Mouse (Mus musculus): ENCODE results near the gene Crtc1. TPM values are rescaled to one million over a fixed set of nuclear protein-coding genes. Genes with fewer than 3 reads are reported as not detected.

The Crtc1 gene
- total and polyA plus RNA-seq, 3 experiments: 3.3 to 18.0 TPM; not detected in 1

GRCm38 (mm10) chr8:70344279-70344678, 95.1 kb downstream of the Crtc1 start:
- no peak for TF ChIP-seq CTCF (IDR thresholded peaks at IDR 0.05 in 2 of 3, conservative IDR thresholded peaks at IDR 0.05 in 1 of 3; ENCODE audit: control insufficient read depth in 1 of 3, insufficient read depth in 1 of 3, low read depth in 2 of 3, low read length in 3 of 3, poor library complexity in 1 of 3, severe bottlenecking in 1 of 3)
- no peak for TF ChIP-seq ZC3H11A (IDR thresholded peaks at IDR 0.05; ENCODE audit: low read depth, low read length)
- TF ChIP-seq NRF1 (IDR thresholded peaks at IDR 0.05; ENCODE audit: insufficient read depth, low read depth, low read length, poor library complexity, severe bottlenecking): no peak
- TF ChIP-seq CHD2 (IDR thresholded peaks at IDR 0.05; ENCODE audit: low read length): no peak
- Histone ChIP-seq H3K36me3 (ENCODE audit: control insufficient read depth in 1 of 2, insufficient read depth in 2 of 2, low read length in 2 of 2) (peaks cover 13 to 35% of the 10 kb centered on the region in 2 experiments), H3K27ac (ENCODE audit: control insufficient read depth, low read depth, low read length) (no peak overlapping the region), H3K4me3 (ENCODE audit: control insufficient read depth in 1 of 2, insufficient read depth in 1 of 2, low read depth in 2 of 2, low read length in 2 of 2) (no peak overlapping the region), H3K4me1 (ENCODE audit: control insufficient read depth in 1 of 2, insufficient read depth in 2 of 2, low read length in 2 of 2) (peaks cover 7 to 21% of the 10 kb centered on the region in 2 experiments), H3K27me3 (ENCODE audit: control insufficient read depth in 1 of 2, insufficient read depth in 2 of 2, low read length in 2 of 2) (no peaks in the 10 kb centered on the region), H3K9ac (ENCODE audit: control insufficient read depth, low read depth, low read length, poor library complexity, severe bottlenecking) (no peak overlapping the region), H3K9me3 (replicated peaks; ENCODE audit: insufficient read depth, low read length) (no peaks in the 10 kb centered on the region), H3K79me2 (ENCODE audit: control insufficient read depth, insufficient read depth, low read length, poor library complexity) (peaks cover 50% of the 10 kb centered on the region)
- DNase-seq (ENCODE audit: low read depth, low spot score): no peak

- no peaks in the 10 kb centered on the region for H3K9me3 ChIP-seq (replicated peaks; ENCODE audit: insufficient read depth, low read length)
- peaks cover 7 to 21% of the 10 kb centered on the region in 2 experiments for H3K4me1 ChIP-seq (ENCODE audit: control insufficient read depth in 1 of 2, insufficient read depth in 2 of 2, low read length in 2 of 2)
- TF ChIP-seq CHD2 (IDR thresholded peaks at IDR 0.05; ENCODE audit: low read length) (no peak), SMC3 (IDR thresholded peaks at IDR 0.05; ENCODE audit: low read depth, low read length) (peak; percentile 30), CTCF (IDR thresholded peaks at IDR 0.05 in 2 of 3, conservative IDR thresholded peaks at IDR 0.05 in 1 of 3; ENCODE audit: control insufficient read depth in 1 of 3, insufficient read depth in 1 of 3, low read depth in 2 of 3, low read length in 3 of 3, poor library complexity in 1 of 3, severe bottlenecking in 1 of 3) (peak; percentile 32 to 55 (median 47); a peak in 5 of 6 replicates), POLR2AphosphoS2 (IDR thresholded peaks at IDR 0.05; ENCODE audit: low read length) (no peak), MYB (IDR thresholded peaks at IDR 0.05; ENCODE audit: low read depth, low read length) (no peak), NELFE (IDR thresholded peaks at IDR 0.05; ENCODE audit: low read depth, low read length) (no peak), HCFC1 (IDR thresholded peaks at IDR 0.05; ENCODE audit: low read depth, low read length) (no peak), MAZ (IDR thresholded peaks at IDR 0.05; ENCODE audit: low read depth, low read length) (no peak), USF1 (IDR thresholded peaks at IDR 0.05; ENCODE audit: low read depth, low read length) (no peak), RAD21 (IDR thresholded peaks at IDR 0.05; ENCODE audit: low read depth, low read length) (peak; percentile 32)
- no peaks in the 10 kb centered on the region for H3K27me3 ChIP-seq (ENCODE audit: control insufficient read depth in 1 of 2, insufficient read depth in 2 of 2, low read length in 2 of 2)
- H3K79me2 ChIP-seq (ENCODE audit: control insufficient read depth, insufficient read depth, low read length, poor library complexity): peaks cover 44% of the 10 kb centered on the region
- H3K27ac ChIP-seq (ENCODE audit: control insufficient read depth, low read depth, low read length): no peak overlapping the region
- peaks cover 13 to 33% of the 10 kb centered on the region in 2 experiments for H3K36me3 ChIP-seq (ENCODE audit: control insufficient read depth in 1 of 2, insufficient read depth in 2 of 2, low read length in 2 of 2)
- DNase-seq (ENCODE audit: low read depth, low spot score): peak; percentile 51
- no peak overlapping the region for H3K4me3 ChIP-seq (ENCODE audit: control insufficient read depth in 1 of 2, insufficient read depth in 1 of 2, low read depth in 2 of 2, low read length in 2 of 2)
- H3K9ac ChIP-seq (ENCODE audit: control insufficient read depth, low read depth, low read length, poor library complexity, severe bottlenecking): no peak overlapping the region
Measured at GRCm38 (mm10) chr8:70343696-70344095, 95.7 kb downstream of the Crtc1 start.

GRCm38 (mm10) chr8:70343076-70343475, 96.3 kb downstream of the Crtc1 start:
- H3K4me1 ChIP-seq (ENCODE audit: control insufficient read depth in 1 of 2, insufficient read depth in 2 of 2, low read length in 2 of 2): peaks cover 7 to 21% of the 10 kb centered on the region in 2 experiments
- no peaks in the 10 kb centered on the region for H3K27me3 ChIP-seq (ENCODE audit: control insufficient read depth in 1 of 2, insufficient read depth in 2 of 2, low read length in 2 of 2)
- H3K4me3 ChIP-seq (ENCODE audit: control insufficient read depth in 1 of 2, insufficient read depth in 1 of 2, low read depth in 2 of 2, low read length in 2 of 2): no peak overlapping the region
- peaks cover 38% of the 10 kb centered on the region for H3K79me2 ChIP-seq (ENCODE audit: control insufficient read depth, insufficient read depth, low read length, poor library complexity)
- H3K9ac ChIP-seq (ENCODE audit: control insufficient read depth, low read depth, low read length, poor library complexity, severe bottlenecking): no peak overlapping the region
- no peak overlapping the region for H3K27ac ChIP-seq (ENCODE audit: control insufficient read depth, low read depth, low read length)
- no peak for DNase-seq (ENCODE audit: low read depth, low spot score)
- no peaks in the 10 kb centered on the region for H3K9me3 ChIP-seq (replicated peaks; ENCODE audit: insufficient read depth, low read length)
- peaks cover 13 to 33% of the 10 kb centered on the region in 2 experiments for H3K36me3 ChIP-seq (ENCODE audit: control insufficient read depth in 1 of 2, insufficient read depth in 2 of 2, low read length in 2 of 2)
- TF ChIP-seq MXI1 (IDR thresholded peaks at IDR 0.05; ENCODE audit: low read depth, low read length): no peak
- TF ChIP-seq USF2 (IDR thresholded peaks at IDR 0.05; ENCODE audit: borderline replicate concordance in 1 of 2, insufficient read depth in 1 of 2, low read depth in 1 of 2, low read length in 2 of 2): no peak
- no peak for TF ChIP-seq GATA1 (IDR thresholded peaks at IDR 0.05; ENCODE audit: low read depth, low read length)
- TF ChIP-seq EP300 (IDR thresholded peaks at IDR 0.05; ENCODE audit: low read depth in 1 of 2, low read length in 2 of 2): no peak
- no peak for TF ChIP-seq CHD1 (IDR thresholded peaks at IDR 0.05; ENCODE audit: low read depth, low read length)
- TF ChIP-seq ZKSCAN1 (IDR thresholded peaks at IDR 0.05; ENCODE audit: low read depth, low read length): no peak
- no peak for TF ChIP-seq TCF12 (IDR thresholded peaks at IDR 0.05; ENCODE audit: low read depth, low read length)
- TF ChIP-seq CHD2 (IDR thresholded peaks at IDR 0.05; ENCODE audit: low read length): no peak
- no peak for TF ChIP-seq HCFC1 (IDR thresholded peaks at IDR 0.05; ENCODE audit: low read depth, low read length)
